Comparison of ENCODE assay signal across 9 mouse cellular contexts in the genomic region with DNA sequence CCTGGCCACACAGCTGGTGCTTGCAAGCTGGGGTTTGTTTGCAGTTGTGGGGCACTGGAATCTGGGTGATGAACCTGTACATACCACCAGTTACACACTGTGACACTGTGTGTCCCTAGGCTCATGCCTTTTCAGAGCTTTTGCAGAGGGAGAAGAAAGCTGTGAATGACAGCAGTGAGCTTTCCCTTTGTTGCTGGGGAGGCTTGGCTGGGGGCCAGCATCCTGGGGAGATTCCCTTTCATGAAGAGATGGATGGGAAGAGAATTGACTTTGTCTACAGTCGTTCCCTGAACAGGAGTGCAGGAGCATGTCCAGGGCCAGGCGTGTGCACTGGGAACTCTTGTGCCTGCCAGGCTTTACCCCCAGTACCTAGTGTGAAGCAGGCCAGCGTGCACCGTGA. TPM values are rescaled to one million over a fixed set of nuclear protein-coding genes. Genes with fewer than 3 reads are reported as not detected.
A peak's percentile ranks its signal among the peaks of the same experiment; 100 is the strongest.
DNase-seq lines count a peak whose midpoint lies in the region; ATAC-seq and TF ChIP-seq lines count a peak whose summit lies in the region.
"Had no signal": no experiment of that assay in that cellular context is flagged by ENCODE, and none has a peak within 500 bp of the region (broad histone marks: within the 10 kb centered on the region; RNA-seq: fewer than 3 reads in every experiment).

No protein-coding gene starts in this region.

- peaks cover 14% of the 10 kb centered on the region for H3K4me1 ChIP-seq in forebrain, embryonic 15.5 days

- H3K9ac ChIP-seq in forebrain, embryonic 15.5 days (replicated peaks), result no peak overlapping the region

- no peaks in the 10 kb centered on the region for H3K27me3 ChIP-seq in forebrain, embryonic 15.5 days

- H3K9me3 ChIP-seq in forebrain, embryonic 15.5 days, result no peaks in the 10 kb centered on the region

- intact Hi-C loops in left cerebral cortex, postnatal 36 days (cut with DNase I), result no loop called here
- intact Hi-C loops in gastrocnemius, adult 2 months (cut with DNase I), result no loop called here

- peak overlapping the region; percentile 59 for H3K27ac ChIP-seq in forebrain, embryonic 15.5 days (replicated peaks)
- no peak overlapping the region for H3K27ac ChIP-seq in gastrocnemius, adult 2 months

- TF ChIP-seq CTCF in gastrocnemius, adult 2 months (IDR thresholded peaks at IDR 0.05), result no peak

- H3K4me2 ChIP-seq in forebrain, embryonic 15.5 days (replicated peaks), result no peak overlapping the region
- H3K4me2 ChIP-seq: liver, embryonic 11.5 days had no signal

- WGBS in forebrain, embryonic 15.5 days, result 18% methylated on average over 4 of the region's 4 CpGs

- H3K4me3 ChIP-seq in forebrain, embryonic 15.5 days, result no peak overlapping the region
- H3K4me3 ChIP-seq in gastrocnemius, adult 2 months, result no peak overlapping the region

- H3K36me3 ChIP-seq in forebrain, embryonic 15.5 days, result no peaks in the 10 kb centered on the region

- ATAC-seq in forebrain, embryonic 15.5 days (replicated peaks), result peak; percentile 53

- DNase-seq in layer of hippocampus, adult 11-12 months (ENCODE audit: low spot score), result peak; percentile 48
- no peak for DNase-seq in layer of hippocampus, adult 9-10 months (ENCODE audit: low spot score)
- DNase-seq in cerebellum, adult 11-12 months, result peak; percentile 23
- peak; percentile 62 to 66 for DNase-seq in layer of hippocampus, postnatal 36 days
- no peak for DNase-seq in embryo, embryonic 10.5 days (ENCODE audit: low spot score)
- DNase-seq in left cerebral cortex, postnatal 36 days (ENCODE audit: low spot score in 2 of 2), result no peak
- DNase-seq in gastrocnemius, adult 2 months, result no peak

RNA-seq across cellular contexts. Expression of gene Fsd1l, which starts 6.5 kb away (rescaled TPM):
- polyA plus RNA-seq in forebrain, embryonic 15.5 days (2015; fragmentation: Nextera tagmentation; extraction: Ambion mirVana), result 47.6 and 52.3 TPM in 2 replicates
- 10 to 100 TPM; 32.8 to 35.4 TPM for total RNA-seq in layer of hippocampus, postnatal 36 days (2021)
- total RNA-seq in left cerebral cortex, postnatal 36 days (2021), result 10 to 100 TPM; 32.2 to 36.4 TPM
- 10 to 100 TPM; 10.7 to 12.8 TPM for total RNA-seq in gastrocnemius, adult 2 months (2021)

Comparison
In these comparisons a context has a peak if more than half of its experiments do, and no peak if none do; other contexts are left out.
1. DNase-seq: peak in layer of hippocampus, adult 11-12 months (single experiment), cerebellum, adult 11-12 months (single experiment) and layer of hippocampus, postnatal 36 days (2 of 2); none in layer of hippocampus, adult 9-10 months (single experiment), embryo, embryonic 10.5 days (single experiment), left cerebral cortex, postnatal 36 days (0 of 2) and gastrocnemius, adult 2 months (single experiment).